In the genomic region with DNA sequence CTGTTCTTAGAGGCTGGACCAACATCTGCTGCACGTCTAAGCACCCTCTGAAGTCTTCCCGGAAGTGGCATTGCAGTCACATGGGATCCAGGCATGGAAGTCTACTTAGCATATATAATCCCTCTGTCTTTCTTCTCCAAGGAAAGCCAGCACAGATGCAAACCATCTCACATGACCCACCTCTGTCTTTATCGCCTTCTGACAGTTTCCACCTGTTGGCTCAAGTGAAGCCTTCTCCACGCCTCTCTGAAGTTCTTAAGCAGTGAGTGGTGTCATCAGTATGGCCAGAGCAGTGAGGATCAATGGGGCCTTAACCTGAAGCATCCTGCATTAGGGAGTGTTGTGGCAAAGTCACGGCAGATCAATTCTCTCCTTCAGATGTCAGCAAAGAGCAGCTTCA, we compare ENCODE assay signal across 26 mouse cellular contexts. TPM values are rescaled to one million over a fixed set of nuclear protein-coding genes. Genes with fewer than 3 reads are reported as not detected.
"Had no signal": no experiment of that assay in that cellular context is flagged by ENCODE, and none has a peak within 500 bp of the region (broad histone marks: within the 10 kb centered on the region; RNA-seq: fewer than 3 reads in every experiment).

No protein-coding gene starts in this region.

- DNase-seq: lung, adult 18-20 months; lung, postnatal 14 days; lung, postnatal 4 days; retina, postnatal 1 day; right cerebral cortex, adult 18-20 months; right cerebral cortex, postnatal 25 days; right cerebral cortex, postnatal 4 days; spleen, adult 18-20 months; thymus, adult 2 months; thymus, postnatal 25 days; thymus, postnatal 4 days had no signal

- H3K27me3 ChIP-seq: liver, embryonic 12.5 days; lung, embryonic 15.5 days; midbrain, embryonic 13.5 days; midbrain, embryonic 15.5 days; neural tube, embryonic 13.5 days; neural tube, embryonic 15.5 days; stomach, embryonic 15.5 days had no signal

- H3K27ac ChIP-seq: liver, embryonic 12.5 days; liver, embryonic 14.5 days; lung, embryonic 15.5 days; midbrain, embryonic 10.5 days; midbrain, embryonic 13.5 days; midbrain, embryonic 15.5 days; neural tube, embryonic 13.5 days; neural tube, embryonic 15.5 days had no signal

- H3K9ac ChIP-seq: liver, embryonic 12.5 days; liver, embryonic 14.5 days; lung, embryonic 15.5 days; midbrain, embryonic 13.5 days; midbrain, embryonic 15.5 days; neural tube, embryonic 13.5 days; neural tube, embryonic 15.5 days; stomach, embryonic 15.5 days had no signal

- H3K4me1 ChIP-seq: liver, embryonic 12.5 days; lung, embryonic 15.5 days; midbrain, embryonic 10.5 days; midbrain, embryonic 13.5 days; midbrain, embryonic 15.5 days; neural tube, embryonic 13.5 days; neural tube, embryonic 15.5 days; stomach, embryonic 15.5 days had no signal

- ATAC-seq: liver, embryonic 12.5 days; lung, postnatal 0 days; midbrain, embryonic 13.5 days; midbrain, embryonic 15.5 days had no signal

- H3K4me2 ChIP-seq: liver, embryonic 12.5 days; lung, embryonic 15.5 days; midbrain, embryonic 13.5 days; midbrain, embryonic 15.5 days; neural tube, embryonic 13.5 days; neural tube, embryonic 15.5 days; stomach, embryonic 15.5 days had no signal

- H3K36me3 ChIP-seq: liver, embryonic 12.5 days; lung, embryonic 15.5 days; midbrain, embryonic 10.5 days; midbrain, embryonic 13.5 days; midbrain, embryonic 15.5 days; neural tube, embryonic 13.5 days; neural tube, embryonic 15.5 days; stomach, embryonic 15.5 days had no signal

- H3K9me3 ChIP-seq: liver, embryonic 12.5 days; lung, embryonic 15.5 days; midbrain, embryonic 10.5 days; midbrain, embryonic 13.5 days; midbrain, embryonic 15.5 days; neural tube, embryonic 13.5 days; neural tube, embryonic 15.5 days; stomach, embryonic 15.5 days had no signal

- H3K4me3 ChIP-seq: liver, embryonic 12.5 days; lung, embryonic 15.5 days; midbrain, embryonic 10.5 days; midbrain, embryonic 13.5 days; midbrain, embryonic 15.5 days; myocyte; neural tube, embryonic 13.5 days; neural tube, embryonic 15.5 days; stomach, embryonic 15.5 days had no signal

RNA-seq across cellular contexts. Expression of a gene that starts 23.2 kb away (rescaled TPM):
- polyA plus RNA-seq: liver, embryonic 12.5 days; liver, embryonic 14.5 days; liver, embryonic 16.5 days; lung, embryonic 15.5 days; lung, postnatal 0 days; midbrain, embryonic 10.5 days; midbrain, embryonic 13.5 days; midbrain, embryonic 15.5 days; myocyte; neural tube, embryonic 11.5 days; neural tube, embryonic 13.5 days; small intestine, adult 2 months; stomach, embryonic 15.5 days; thymus, adult 2 months; urinary bladder, adult 2 months had no signal
